8 mouse cellular contexts compared by ENCODE assay signal in the genomic region with DNA sequence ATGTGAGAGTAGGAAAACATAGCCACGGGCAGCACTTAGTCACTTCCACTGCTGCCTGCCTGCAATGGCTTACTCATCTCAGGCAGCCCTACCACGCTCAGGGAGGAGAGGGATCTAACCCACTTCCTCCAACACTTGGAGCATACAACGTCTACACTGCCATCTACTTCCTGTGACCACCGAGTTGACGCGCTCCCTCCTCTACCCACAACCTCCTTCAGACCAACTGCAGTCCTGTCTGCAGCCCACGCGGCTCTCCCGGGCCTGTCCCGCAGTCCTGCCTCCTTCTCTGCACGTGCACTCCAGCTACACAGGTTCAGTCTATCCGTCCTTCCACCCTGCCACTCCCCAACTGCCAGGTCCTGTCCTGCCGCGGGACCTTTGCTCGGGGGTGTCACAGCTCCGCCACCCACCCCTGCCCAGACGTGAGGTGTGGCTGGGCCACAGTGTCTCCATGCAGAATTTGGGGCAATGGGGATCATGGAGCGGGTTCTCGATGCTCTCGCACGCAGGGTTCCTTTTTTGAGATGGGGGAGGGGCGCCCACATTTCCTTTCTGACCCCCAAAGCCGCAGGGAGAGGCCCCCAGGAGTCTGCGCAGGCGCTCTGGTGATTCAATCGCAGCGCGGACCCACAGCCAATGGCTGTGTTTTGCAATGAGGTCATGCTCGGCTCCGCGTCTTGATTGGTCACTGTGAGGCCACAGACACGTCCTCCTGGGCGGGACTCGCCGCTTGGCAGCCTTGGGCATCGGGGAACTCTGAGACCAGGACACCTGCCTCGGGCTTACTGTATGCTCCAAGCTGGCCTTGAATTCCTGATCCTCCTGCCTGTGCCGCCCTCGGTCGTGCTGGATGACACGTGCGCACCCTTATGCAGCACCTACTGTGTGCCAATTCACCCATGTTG. TPM values are rescaled to one million over a fixed set of nuclear protein-coding genes. Genes with fewer than 3 reads are reported as not detected.
DNase-seq lines count a peak whose midpoint lies in the region; ATAC-seq lines count a peak whose summit lies in the region.

No protein-coding gene starts in this region.

- intact Hi-C loops in gastrocnemius, postnatal 14 days (cut with DNase I; ENCODE audit: low total_unique reads), result no loop called here
- intact Hi-C loops in left cerebral cortex, postnatal 10 days (cut with DNase I), result loop anchor here (2.0 to 5.0 kb wide), 2 partner anchors 33 to 45 kb away; partner anchors contain the start of gene Gm20219

- ATAC-seq in inflammation-experienced regulatory T-cells, adult 6 months, result peak; percentile 92
- ATAC-seq in megakaryocyte-erythroid progenitor cell, adult 5-6 weeks (replicated peaks; ENCODE audit: low FRiP score, low TSS enrichment, poor library complexity, severe bottlenecking), result peak; percentile 97

- peak; percentile 97 to 98 for DNase-seq in adrenal gland, adult (ENCODE audit: inconsistent age in 2 of 2, low spot score in 1 of 2)
- DNase-seq in embryo, embryonic 10.5 days (ENCODE audit: low spot score), result peak; percentile 98
- peak; percentile 93 for DNase-seq in gastrocnemius, postnatal 14 days
- peak; percentile 97 to 98 for DNase-seq in left cerebral cortex, postnatal 10 days (ENCODE audit: extremely low spot score in 1 of 2, low spot score in 2 of 2)
- DNase-seq in right cerebral cortex, postnatal 25 days, result peak; percentile 96
- peak; percentile 91 to 95 for DNase-seq in urinary bladder, postnatal 4 days (ENCODE audit: low spot score in 2 of 2)

RNA-seq across cellular contexts. Expression of gene Znrf4, which starts 4.8 kb away (rescaled TPM):
- not detected for total RNA-seq in gastrocnemius, postnatal 14 days (2021)
- polyA plus RNA-seq in inflammation-experienced regulatory T-cells, adult 6 months (2017; shearing (Covaris generic)), result not detected
- total RNA-seq in left cerebral cortex, postnatal 10 days (2021), result not detected
- total RNA-seq in megakaryocyte-erythroid progenitor cell, adult 5-6 weeks (2014; fragmentation: Nextera tagmentation), result not detected in 2 replicates
- total RNA-seq in megakaryocyte-erythroid progenitor cell, adult 5-6 weeks (2017), result not detected in 2 replicates

RNA-seq across cellular contexts. Expression of gene Ptprs, which starts 31.1 kb away (rescaled TPM):
- 10 to 100 TPM; 38.2 to 44.4 TPM for total RNA-seq in gastrocnemius, postnatal 14 days (2021)
- 10 to 100 TPM in 1 of 3 experiments, 1 to 10 TPM in 2; 7.2 to 10.9 (median 8.8) TPM for polyA plus RNA-seq in inflammation-experienced regulatory T-cells, adult 6 months (2017; shearing (Covaris generic))
- 100 to 1,000 TPM; 667 to 674 TPM for total RNA-seq in left cerebral cortex, postnatal 10 days (2021)
- total RNA-seq in megakaryocyte-erythroid progenitor cell, adult 5-6 weeks (2014; fragmentation: Nextera tagmentation), result 55.7 and 65.0 TPM in 2 replicates
- 36.6 and 48.3 TPM in 2 replicates for total RNA-seq in megakaryocyte-erythroid progenitor cell, adult 5-6 weeks (2017)

RNA-seq across cellular contexts. Expression of gene Gm20219, which starts 46.8 kb away (rescaled TPM):
- under 1 TPM; 0.27 to 0.42 TPM for total RNA-seq in gastrocnemius, postnatal 14 days (2021)
- polyA plus RNA-seq in inflammation-experienced regulatory T-cells, adult 6 months (2017; shearing (Covaris generic)), result 1 to 10 TPM in 2 of 3 experiments, under 1 TPM in 1; 0.67 to 4.4 (median 3.5) TPM
- 1 to 10 TPM in 1 of 2 experiments, under 1 TPM in 1; 0.54 to 1.3 TPM for total RNA-seq in left cerebral cortex, postnatal 10 days (2021)
- 2.8 TPM in 1 of 2 replicates, not detected in the other for total RNA-seq in megakaryocyte-erythroid progenitor cell, adult 5-6 weeks (2014; fragmentation: Nextera tagmentation)
- not detected in 2 replicates for total RNA-seq in megakaryocyte-erythroid progenitor cell, adult 5-6 weeks (2017)

Comparison
In these comparisons a context has a peak if more than half of its experiments do, and no peak if none do; other contexts are left out.
1. Peak in every context shown above with its lines: DNase-seq and ATAC-seq.
2. RNA of gene Ptprs, which starts 31.1 kb away (total RNA-seq): 667 to 674 TPM in left cerebral cortex, postnatal 10 days; 36.6 to 65.0 TPM in megakaryocyte-erythroid progenitor cell, adult 5-6 weeks and 38.2 to 44.4 TPM in gastrocnemius, postnatal 14 days; every median in the first group is over 10 times any median in the second.